Mouse (Mus musculus) cortical plate, adult 2 months (tissue): Measurements from ENCODE around the gene Npsr1.

ENCODE experiments used
- CTCF ChIP-seq: fragments of 200-500 bp; IDR thresholded peaks from 2 replicates; pipeline ENCODE4 v1.5.1; 2011; ENCODE audit warnings: mild to moderate bottlenecking, control low read depth, low read length; ENCODE audit not compliant: insufficient read depth; ENCODE audit errors: extremely low read depth
- POLR2A ChIP-seq: fragments of 200-500 bp; IDR thresholded peaks from 2 replicates; pipeline ENCODE4 v1.6.1; 2011; ENCODE audit warnings: mild to moderate bottlenecking, low read length, control low read depth; ENCODE audit not compliant: insufficient read depth; ENCODE audit errors: extremely low read depth

- TF ChIP-seq CTCF (no peak), POLR2A (no peak)
Measured at GRCm38 (mm10) chr9:24091875-24092274, 5.9 kb upstream of the Npsr1 start.
